Mouse (Mus musculus) bone marrow macrophage, adult 2 months (primary cell): ENCODE results near the gene Nxpe4. TPM values are rescaled to one million over a fixed set of nuclear protein-coding genes. Genes with fewer than 3 reads are reported as not detected.
"Not testable (repeated sequence)": the region's sequence is repeated elsewhere in the genome, so short reads cannot be mapped to it uniquely, and the experiment has no call there.

Experiments
- H3K27ac ChIP-seq: 2 replicates; pipeline ENCODE4 v1.5.1; 2012; ENCODE audit warnings: low read depth, low read length; ENCODE audit not compliant: insufficient read depth
- H3K4me1 ChIP-seq: 2 replicates; pipeline ENCODE4 v1.6.1; 2012; ENCODE audit warnings: low read length; ENCODE audit not compliant: control insufficient read depth, insufficient read depth
- H3K4me3 ChIP-seq: 2 replicates; pipeline ENCODE4 v1.5.1; 2012; ENCODE audit warnings: mild to moderate bottlenecking, low read length, moderate library complexity; ENCODE audit not compliant: insufficient read depth
- CTCF ChIP-seq: IDR thresholded peaks from 2 replicates; pipeline ENCODE4 v1.5.1; 2012; ENCODE audit warnings: low read depth, mild to moderate bottlenecking, low read length, moderate library complexity
- POLR2A ChIP-seq: IDR thresholded peaks from 2 replicates; pipeline ENCODE4 v1.6.1; 2012; ENCODE audit warnings: mild to moderate bottlenecking, low read depth, low read length, borderline replicate concordance
- polyA plus RNA-seq: library from polyadenylated mRNA; stranded (reverse); fragments of >200 nt; gene quantifications from 2 replicates; pipeline ENCODE4 v1.2.4, GENCODE M21; 2012; ENCODE audit not compliant: missing spikeins, insufficient read depth, insufficient read length

The Nxpe4 gene
- polyA plus RNA-seq, 1 experiment: 13.2 TPM

DNA sequence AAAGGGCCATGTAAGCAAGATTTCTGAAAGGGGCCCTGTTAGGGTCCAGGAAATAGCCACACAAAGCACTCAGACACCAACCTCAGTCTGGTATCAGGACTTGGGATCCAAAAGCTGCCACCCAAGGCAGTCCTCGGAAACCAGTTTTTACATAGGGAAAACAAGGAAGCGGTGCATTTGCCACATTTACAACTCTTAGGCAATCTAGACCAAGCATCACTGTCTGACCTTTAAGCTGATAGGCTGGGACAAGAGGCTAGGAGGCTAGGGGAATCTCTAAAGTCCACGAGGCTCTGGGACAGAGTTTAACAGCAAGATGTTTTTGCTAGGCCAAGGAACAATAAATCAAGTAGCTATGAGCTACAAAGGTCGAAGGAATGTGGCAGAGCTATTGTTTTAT lies 226.6 kb downstream of the Nxpe4 start:
- no peak for TF ChIP-seq POLR2A
- TF ChIP-seq CTCF: no peak
- Histone ChIP-seq H3K4me1 (peaks cover 12% of the 10 kb centered on the region), H3K4me3 (no peak overlapping the region), H3K27ac (no peak overlapping the region)

DNA sequence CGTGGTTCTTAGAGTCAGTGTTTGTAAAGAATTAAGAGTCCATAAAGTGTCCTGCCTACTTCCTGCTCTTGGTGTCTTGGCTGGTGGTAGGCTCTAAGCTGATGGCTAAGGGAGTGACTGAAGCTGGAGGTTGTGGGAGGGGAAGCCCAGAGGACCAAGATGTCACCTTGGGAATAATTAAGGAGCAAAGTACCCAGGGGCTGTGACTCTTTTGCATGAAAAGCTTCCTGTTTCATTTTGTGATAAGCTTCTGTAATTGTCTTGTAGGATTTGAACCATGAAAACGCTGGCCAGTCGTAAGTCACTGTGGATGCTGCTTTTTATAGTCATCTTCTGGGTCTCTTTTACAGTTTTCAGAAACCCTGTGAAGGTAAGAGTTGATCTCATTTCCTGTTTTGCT lies 228.2 kb downstream of the Nxpe4 start:
- Histone ChIP-seq H3K4me1 (peaks cover 12% of the 10 kb centered on the region), H3K27ac (no peak overlapping the region), H3K4me3 (no peak overlapping the region)
- TF ChIP-seq POLR2A: no peak

DNA sequence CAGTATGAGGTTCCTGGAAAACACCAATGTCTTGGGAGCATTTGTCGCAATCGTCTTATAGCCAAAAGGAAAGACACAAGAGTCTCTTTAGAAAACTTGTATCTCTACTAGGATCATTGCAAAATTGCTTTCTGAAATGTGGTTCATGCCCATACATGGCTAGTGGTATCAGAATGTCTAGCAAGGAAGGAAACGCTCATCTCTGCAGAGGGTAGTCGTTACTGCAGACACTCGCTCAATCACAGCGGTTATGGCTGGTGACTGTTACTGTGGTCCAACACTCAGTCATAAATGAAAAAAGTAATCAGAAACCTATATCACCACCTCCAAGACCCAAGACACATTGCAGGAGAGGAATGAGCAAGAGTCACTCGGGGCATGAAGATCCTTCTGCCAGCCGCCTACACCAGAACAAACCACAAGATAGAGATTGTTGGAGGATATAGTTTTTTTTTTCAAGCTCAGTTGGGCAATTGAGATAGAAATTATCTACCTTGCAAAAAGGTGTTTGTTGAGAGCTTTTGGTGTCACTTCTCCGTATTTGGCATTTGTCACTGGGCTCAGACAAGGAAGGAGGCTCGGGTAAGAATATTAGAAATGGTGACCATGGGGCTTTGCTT lies 241.9 kb downstream of the Nxpe4 start:
- TF ChIP-seq POLR2A (no peak), CTCF (no peak)
- H3K27ac ChIP-seq: no peak overlapping the region
- peaks cover 10% of the 10 kb centered on the region for H3K4me1 ChIP-seq
- no peak overlapping the region for H3K4me3 ChIP-seq

DNA sequence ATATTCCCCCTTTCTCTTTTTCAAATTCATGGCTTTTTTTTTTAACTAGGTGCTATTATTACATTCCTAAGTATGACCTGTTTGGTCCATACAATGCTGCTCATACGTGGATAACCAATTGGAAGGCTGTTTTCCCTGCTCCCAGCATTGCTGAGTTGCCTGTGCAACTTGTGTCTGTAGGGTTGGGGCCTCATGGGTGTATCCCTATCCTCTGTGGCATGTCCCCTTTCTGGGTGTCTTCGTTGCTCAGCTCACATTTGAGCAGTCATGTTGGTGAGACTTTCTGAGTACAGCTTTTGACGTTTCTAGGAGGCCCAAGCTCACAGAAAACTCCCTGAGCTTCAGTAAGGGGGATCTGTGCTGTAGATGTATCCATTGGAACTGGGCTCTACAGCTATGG lies 242.9 kb downstream of the Nxpe4 start:
- TF ChIP-seq CTCF: no peak
- no peak for TF ChIP-seq POLR2A
- H3K4me1 ChIP-seq: peaks cover 10% of the 10 kb centered on the region
- no peak overlapping the region for H3K4me3 ChIP-seq
- no peak overlapping the region for H3K27ac ChIP-seq

DNA sequence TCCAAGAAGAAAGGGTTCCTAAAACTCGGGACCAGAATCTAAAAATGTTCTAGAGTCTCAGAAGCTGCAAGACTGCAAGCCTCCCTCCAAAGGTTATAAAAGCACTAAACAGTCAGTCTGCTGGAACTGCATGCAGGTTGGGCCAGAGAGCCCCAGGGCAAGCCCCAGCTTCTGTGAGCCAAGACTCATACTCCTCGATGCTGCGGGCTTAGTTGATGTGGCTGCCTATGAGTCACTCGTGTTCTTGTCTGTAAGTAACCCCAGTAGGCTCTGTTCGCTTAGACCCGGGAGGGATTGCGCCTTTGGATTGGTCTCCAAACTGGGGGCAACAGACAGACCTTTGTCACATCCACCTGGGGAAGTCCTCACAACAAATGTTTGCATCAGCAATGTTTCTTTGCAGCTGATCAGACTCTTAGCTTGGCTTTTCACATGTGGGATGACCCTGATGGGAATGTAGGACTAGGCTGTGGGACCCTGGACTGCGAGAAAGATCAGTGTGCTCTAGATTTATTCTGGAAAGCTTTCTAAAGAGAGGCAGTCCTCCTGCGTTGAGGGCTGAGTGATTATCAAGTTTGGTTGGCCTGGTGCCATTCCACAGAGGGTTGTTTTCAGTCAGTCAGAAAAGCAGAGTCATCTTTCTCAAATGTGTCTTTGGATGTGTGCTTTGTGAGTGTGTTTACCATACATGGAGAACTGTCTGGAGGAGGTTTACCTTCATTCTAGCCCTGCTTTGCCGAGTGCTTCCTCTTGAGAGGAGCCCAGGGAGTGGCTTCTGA lies 245.9 kb downstream of the Nxpe4 start:
- TF ChIP-seq CTCF (no peak), POLR2A (no peak)
- Histone ChIP-seq H3K27ac (no peak overlapping the region), H3K4me3 (no peak overlapping the region), H3K4me1 (peaks cover 21% of the 10 kb centered on the region)

DNA sequence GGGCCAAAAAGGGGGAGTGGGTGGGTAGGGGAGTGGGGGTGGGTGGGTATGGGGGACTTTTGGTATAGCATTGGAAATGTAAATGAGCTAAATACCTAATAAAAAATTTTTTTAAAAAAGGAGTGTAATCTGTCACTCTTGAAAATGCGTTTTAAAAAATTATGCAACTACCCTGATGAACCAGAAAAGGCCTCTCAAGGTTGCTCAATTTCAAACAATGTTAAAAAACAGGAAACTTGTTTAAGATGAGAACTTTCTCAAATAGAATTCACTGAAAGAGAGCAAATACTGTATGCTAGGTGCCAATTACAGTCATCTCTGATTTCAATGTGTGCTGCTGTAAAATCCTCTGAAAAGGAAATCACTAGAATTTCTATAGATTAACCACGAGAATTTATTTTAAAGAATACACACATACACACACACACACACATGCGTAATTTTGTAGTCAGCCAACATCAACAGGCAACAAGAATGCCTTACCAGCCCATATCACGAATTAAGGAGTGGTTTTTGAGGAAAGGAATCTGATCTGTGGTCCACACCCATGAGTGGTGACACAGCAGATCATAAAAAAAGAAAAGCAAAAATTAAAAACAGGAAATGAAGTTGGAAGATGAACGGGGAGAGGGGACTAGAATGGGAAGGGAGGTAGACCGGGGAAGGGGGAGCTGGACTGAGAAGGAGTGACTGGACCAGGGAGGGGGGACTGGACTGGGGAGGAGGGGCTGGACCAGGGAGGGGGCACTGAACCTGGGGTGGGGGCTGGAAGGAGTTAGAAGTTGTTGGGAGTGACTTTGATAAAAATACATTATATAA lies 248.6 kb downstream of the Nxpe4 start:
- Histone ChIP-seq H3K4me1 (peaks cover 36% of the 10 kb centered on the region), H3K4me3 (no peak overlapping the region), H3K27ac (peak overlapping the region; percentile 97)
- no peak for TF ChIP-seq CTCF

DNA sequence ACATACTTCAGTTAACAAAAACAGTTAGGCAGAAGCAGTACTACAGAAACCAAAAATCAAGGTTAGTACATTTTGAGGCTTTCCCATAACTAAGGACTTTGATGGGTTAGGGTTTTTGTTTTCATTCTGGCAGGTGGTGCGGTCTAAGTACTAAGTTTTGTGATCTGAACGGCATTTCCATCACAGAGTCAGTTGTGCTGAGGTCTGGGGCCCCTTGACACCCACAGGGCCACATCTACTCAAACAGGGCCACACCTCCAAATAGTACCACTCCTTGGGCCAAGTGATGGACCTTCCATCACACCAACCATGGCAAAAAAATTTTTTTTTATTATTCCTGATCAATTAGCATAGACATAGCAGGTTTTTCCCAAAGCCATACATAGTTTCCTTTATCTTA lies 251.8 kb downstream of the Nxpe4 start:
- TF ChIP-seq POLR2A: no peak
- TF ChIP-seq CTCF: no peak
- no peak overlapping the region for H3K4me3 ChIP-seq
- H3K27ac ChIP-seq: peak overlapping the region; percentile 17; the same call in 1 of the 2 replicates
- peaks cover 46% of the 10 kb centered on the region for H3K4me1 ChIP-seq

DNA sequence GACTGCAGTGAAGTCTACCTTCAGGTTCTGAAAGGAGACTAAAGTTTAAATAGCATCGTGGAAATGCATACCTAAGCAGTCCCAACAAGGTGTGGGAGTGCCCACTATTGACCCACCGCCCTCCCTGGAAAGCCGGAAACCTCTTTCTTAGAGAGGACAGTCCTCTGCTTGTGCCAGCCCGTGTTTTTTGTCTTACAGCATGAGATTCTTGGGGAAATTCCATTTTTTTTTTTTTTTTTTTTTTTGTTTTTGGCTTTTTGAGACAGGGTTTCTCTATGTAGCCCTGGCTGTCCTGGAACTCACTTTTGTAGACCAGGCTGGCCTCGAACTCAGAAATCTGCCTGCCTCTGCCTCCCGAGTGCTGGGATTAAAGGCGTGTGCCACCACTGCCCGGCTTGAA lies 255.5 kb downstream of the Nxpe4 start:
- Histone ChIP-seq H3K27ac (peak overlapping the region; percentile 100), H3K4me1 (peaks cover 60% of the 10 kb centered on the region)
- H3K4me3 ChIP-seq: not testable (repeated sequence)

DNA sequence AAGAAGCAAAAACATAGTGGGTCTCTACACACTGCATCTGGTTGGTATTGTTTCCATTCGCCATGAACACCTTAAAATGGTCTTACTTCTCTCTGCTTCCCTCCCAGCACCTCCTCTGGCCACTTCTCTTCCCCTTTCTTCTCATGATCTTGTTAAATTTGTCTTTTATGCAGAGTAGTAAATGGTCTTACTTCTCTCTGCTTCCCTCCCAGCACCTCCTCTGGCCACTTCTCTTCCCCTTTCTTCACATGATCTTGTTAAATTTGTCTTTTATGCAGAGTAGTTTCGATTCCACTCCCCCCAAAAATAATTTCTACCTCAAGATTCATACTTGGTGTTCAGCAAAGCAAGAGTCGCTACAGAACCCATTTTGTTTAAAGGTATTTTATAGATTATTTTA lies 256.2 kb downstream of the Nxpe4 start:
- peak overlapping the region; percentile 100 for H3K27ac ChIP-seq
- H3K4me3 ChIP-seq: peak overlapping the region; percentile 70; the same call in 1 of the 2 replicates
- TF ChIP-seq POLR2A (no peak), CTCF (no peak)
- peaks cover 55% of the 10 kb centered on the region for H3K4me1 ChIP-seq

DNA sequence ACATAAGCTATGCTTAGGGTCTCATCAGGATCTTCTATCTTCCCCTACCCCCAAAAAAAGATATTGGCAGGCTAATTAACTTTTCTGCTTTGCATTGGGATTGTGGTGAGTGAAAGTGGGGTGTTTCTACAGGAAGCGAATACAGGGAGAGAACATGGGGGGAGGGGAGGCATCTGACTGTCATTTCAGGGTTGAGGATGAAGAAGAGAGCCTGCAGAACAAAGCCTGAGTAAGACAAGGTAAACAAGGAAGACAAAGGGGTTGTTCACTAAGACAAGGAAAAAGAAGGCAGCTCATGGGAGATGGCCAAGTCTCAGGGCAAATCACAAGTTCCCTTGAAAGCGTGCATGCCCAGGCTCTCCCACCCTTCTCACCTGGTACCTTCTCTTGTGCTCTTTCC lies 256.6 kb downstream of the Nxpe4 start:
- H3K27ac ChIP-seq: peak overlapping the region; percentile 100
- H3K4me3 ChIP-seq: peak overlapping the region; percentile 70
- H3K4me1 ChIP-seq: peaks cover 55% of the 10 kb centered on the region
- TF ChIP-seq POLR2A (no peak), CTCF (no peak)
